Mouse (Mus musculus) colon, adult 2 months (tissue): ENCODE measurements around the gene Prcd. TPM values are rescaled to one million over a fixed set of nuclear protein-coding genes. Genes with fewer than 3 reads are reported as not detected.

Experiments used
- polyA plus RNA-seq: library from polyadenylated mRNA; depleted of rRNA; stranded (reverse); fragments of >200 nt; gene quantifications from 2 replicates; pipeline ENCODE4 v1.2.3, GENCODE M21; 2012; rRNA removed

The Prcd gene
- 0.60 and 0.79 TPM in 2 replicates for polyA plus RNA-seq

GRCm38 (mm10) chr11:116653234-116653633, at the start of gene Prcd:
Gene Prcd (plus strand): TSS chr11:116653534.

GRCm38 (mm10) chr11:116626299-116627071, 26.8 kb upstream of the Prcd start, which contains the start of gene Rhbdf2:
Gene Rhbdf2 (minus strand): TSS chr11:116627019.

GRCm38 (mm10) chr11:116654255-116654821, 1.0 kb downstream of the Prcd start, which contains the start of gene Cygb:
Gene Cygb (minus strand): TSS chr11:116654313.

Other genes with a start within 250 kb of the Prcd start
- gene Rnf157, start 240.5 kb upstream of the Prcd start, polyA plus RNA-seq, result 3.1 and 5.1 TPM in 2 replicates
- gene Ubald2, start 219.4 kb upstream of the Prcd start, polyA plus RNA-seq, result 217 and 367 TPM in 2 replicates
- gene Qrich2, start 187.3 kb upstream of the Prcd start, polyA plus RNA-seq, result 0.07 and 0.08 TPM in 2 replicates
- 170 and 195 TPM in 2 replicates for gene Prpsap1, start 159.3 kb upstream of the Prcd start, polyA plus RNA-seq
- 9.2 and 9.5 TPM in 2 replicates for gene Sphk1, start 122.6 kb upstream of the Prcd start, polyA plus RNA-seq
- 12.1 and 13.3 TPM in 2 replicates for gene Ube2o, start 72.1 kb upstream of the Prcd start, polyA plus RNA-seq
- not detected in 2 replicates for gene Aanat, start 67.1 kb upstream of the Prcd start, polyA plus RNA-seq
- gene Rhbdf2, start 26.5 kb upstream of the Prcd start, polyA plus RNA-seq, result 38.9 and 40.1 TPM in 2 replicates
- gene Cygb, start 779 bp downstream of the Prcd start, polyA plus RNA-seq, result 43.5 and 44.8 TPM in 2 replicates
- gene St6galnac1, start 122.0 kb downstream of the Prcd start, polyA plus RNA-seq, result 11.4 TPM in 1 of 2 replicates, not detected in the other
- 75.7 and 86.1 TPM in 2 replicates for gene Mxra7, start 174.5 kb downstream of the Prcd start, polyA plus RNA-seq
- gene Mettl23, start 189.7 kb downstream of the Prcd start, polyA plus RNA-seq, result 16.8 and 20.8 TPM in 2 replicates
- 22.3 and 22.9 TPM in 2 replicates for gene Jmjd6, start 189.9 kb downstream of the Prcd start, polyA plus RNA-seq
- gene Mfsd11, start 198.9 kb downstream of the Prcd start, polyA plus RNA-seq, result 27.8 and 33.8 TPM in 2 replicates
- 930 and 1,078 TPM in 2 replicates for gene Srsf2, start 199.6 kb downstream of the Prcd start, polyA plus RNA-seq